Mouse (Mus musculus) kidney, adult 9 months (tissue): ENCODE results near the gene Dusp5.

Source experiments
- DNase-seq: peaks from one replicate; pipeline ENCODE4 v3.0.0; 2022

The Dusp5 gene

GRCm38 (mm10) chr19:53519549-53519948 lies 9.4 kb upstream of the Dusp5 start:
- no peak for DNase-seq

DNA sequence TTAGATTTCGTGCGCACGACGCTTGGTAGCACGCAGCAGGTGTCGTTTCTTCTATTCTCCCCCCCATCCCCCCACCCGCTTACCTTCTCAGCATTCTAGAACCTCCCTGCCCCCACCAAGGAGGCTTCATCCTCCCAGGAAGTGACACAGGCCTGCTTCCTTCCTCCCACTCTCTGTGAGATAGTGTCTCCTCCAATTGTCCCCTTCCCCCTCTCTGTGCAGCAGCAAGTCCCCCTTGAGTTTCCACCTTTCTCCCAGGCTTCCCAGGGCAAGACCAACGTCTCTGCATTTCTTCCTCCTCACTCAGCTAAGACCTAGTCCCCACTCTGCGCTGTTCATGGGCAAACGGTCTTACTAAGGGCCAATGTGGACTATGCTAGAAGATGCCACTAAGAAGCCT lies 8.9 kb upstream of the Dusp5 start:
- DNase-seq = no peak

- DNase-seq = no peak
These were observed 7.6 kb upstream of the Dusp5 start for GRCm38 (mm10) chr19:53521137-53521795.

DNA sequence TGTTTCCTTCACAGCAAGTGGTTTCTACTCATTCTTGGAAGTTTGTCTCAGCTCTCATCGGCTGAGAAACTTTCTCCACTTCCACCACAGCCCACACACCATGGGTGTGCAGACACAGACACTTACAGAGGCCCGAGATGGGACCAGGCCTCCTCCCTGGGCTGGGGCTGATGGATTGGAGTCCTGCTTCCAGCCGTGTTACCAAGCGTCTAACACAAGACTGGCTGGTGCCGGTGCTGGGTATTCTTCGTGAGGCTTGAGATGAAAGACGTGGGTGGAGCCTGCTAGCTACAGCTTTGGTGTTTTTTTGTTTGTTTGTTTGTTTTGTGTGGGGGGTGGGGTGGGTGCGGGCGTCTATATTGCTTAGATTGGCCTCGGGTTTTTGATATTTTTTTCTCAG lies 1.4 kb upstream of the Dusp5 start:
- no peak for DNase-seq

DNA sequence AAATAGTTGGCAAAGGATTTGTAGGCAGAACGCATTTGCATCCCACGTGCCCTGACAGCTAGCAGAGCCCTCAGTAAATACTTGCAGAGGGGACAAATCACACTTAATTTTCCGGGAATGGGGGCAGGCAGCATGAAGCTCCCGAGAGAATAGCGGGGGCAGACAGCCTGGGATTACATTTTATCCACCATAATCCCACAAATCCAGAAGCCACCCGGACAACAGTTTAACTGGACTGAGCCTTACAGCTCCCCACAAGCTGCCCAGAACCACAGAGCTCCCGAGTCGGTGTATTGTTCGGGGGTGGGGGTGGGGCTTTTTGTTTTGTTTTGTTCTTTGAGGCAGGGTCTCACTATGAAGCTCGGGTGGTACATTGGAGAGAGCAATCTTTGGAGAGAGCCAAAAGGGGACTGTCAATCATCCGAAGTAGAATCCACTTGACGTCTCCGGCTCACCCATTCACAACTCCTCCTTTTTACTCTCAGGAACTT lies 733 bp upstream of the Dusp5 start:
- DNase-seq = no peak

- DNase-seq = no peak
These were observed 471 bp downstream of the Dusp5 start for GRCm38 (mm10) chr19:53529455-53529704.

DNA sequence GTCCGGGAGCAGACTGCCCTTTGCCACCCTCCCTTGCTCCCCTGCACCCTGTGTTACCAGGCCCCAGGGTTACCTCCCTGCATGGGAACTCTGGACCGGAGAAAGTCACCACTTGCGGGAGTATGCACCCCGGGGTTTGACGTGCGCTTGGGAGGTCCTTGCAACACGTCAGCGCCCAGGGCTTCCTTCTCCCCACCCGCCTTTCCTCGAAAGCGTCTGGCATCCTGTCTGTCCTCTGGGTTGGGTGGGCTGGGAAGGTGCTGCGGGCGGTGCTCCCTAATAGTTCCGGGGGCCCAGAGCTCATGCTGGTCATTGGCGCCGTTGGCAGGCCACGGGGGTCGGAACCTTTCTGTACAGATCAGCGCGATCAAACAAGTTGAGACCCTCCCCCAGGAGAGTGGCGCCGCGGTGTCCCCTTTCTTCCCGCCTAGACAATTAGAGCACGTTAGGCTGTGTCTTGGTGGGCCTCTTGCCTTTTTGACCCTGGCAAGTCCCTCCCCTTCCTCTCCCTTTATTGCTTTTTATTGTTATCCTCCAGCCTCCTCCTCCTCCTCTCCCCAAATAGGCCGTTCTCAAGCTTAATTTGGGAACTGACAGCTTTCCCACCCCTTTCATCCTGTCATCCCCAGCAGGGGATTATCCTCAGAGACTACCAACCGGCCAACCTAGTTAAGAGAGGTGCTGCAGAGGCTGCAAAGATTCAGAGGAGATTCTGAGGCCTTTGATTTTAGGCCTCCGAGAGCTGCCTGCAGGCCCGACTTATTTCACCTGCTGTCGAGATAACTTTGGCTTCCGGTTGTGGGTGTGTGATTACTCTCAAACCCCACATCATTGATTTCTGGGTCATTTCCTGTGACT lies 1.0 kb downstream of the Dusp5 start:
- DNase-seq = peak; percentile 47

DNA sequence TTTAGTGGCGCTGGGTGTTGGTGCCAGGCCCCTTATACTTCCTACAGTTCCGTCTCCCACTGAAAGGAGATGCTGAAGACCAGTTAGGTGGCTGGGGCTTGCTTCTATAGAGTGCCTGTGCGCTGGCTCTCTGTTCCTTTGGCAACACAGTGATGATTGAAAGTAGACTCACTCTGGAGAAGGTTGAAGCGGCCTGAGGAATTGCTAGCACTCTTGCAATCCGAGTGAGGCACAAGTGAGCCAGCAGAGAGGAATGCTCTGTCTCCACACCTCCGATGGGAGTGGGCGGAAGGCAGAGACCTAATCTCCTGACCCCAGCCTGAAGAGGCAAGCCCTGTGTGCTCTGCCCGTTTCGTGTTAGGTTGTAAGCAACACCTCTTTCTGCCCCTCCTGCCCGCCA lies 2.5 kb downstream of the Dusp5 start:
- no peak for DNase-seq

GRCm38 (mm10) chr19:53532021-53532420 lies 3.1 kb downstream of the Dusp5 start:
- DNase-seq = no peak

DNA sequence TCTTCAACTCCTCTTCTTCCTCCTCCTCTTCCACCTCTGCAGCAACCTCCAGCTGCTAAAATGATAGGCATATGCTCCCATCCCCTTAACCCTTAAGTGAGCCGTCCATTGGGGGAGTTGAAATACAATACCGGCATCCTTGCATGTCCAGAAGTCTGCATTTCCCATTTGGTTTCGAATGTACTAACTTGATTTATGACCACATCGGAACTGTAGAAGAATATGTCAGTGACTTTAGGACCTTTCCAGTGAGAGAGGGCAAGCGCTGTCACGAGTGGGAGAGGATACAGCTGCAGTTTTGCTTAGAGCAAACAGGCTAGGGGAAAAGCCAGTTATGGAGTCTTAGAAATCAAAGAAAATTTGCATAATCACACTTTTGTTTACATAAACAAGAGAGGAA lies 3.8 kb downstream of the Dusp5 start:
- DNase-seq = no peak

- DNase-seq = no peak
These were observed 4.3 kb downstream of the Dusp5 start for GRCm38 (mm10) chr19:53533236-53533635.

DNA sequence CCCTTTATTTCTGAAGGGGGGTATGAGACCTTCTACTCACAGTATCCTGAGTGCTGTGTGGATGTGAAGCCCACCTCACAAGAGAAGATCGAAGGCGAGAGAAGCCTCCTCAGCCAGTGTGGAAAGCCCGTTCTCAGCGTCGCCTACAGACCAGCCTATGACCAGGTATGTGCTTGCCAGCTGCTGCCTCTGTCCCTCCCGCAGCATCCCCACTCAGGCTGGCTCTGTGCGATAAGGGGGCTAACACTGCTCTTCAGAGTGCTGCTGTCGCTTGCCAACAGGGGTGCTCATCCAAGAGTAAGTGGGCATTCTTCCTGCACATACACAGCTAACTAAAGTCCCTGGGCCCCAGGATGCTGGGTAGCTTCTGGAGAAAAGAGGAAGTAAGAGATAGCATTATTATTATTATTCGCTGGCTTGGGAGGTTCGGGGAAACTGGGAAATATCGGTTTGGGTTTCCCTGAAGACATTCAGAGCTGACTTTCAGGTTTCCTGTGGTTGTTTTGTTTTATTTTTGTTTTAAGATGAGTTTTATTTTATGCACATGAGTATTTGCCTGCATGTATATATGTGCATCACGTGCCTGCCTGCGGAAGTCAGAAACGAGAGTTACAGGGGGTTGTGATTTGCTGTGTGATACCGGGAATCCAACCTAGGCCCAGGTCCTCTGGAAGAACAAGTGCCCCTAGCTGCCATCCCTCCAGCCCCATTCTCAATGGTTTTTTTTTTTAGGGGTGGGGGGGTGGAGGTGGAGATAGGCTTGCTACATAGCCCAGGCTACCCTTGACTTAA lies 5.1 kb downstream of the Dusp5 start:
- no peak for DNase-seq

GRCm38 (mm10) chr19:53534757-53535410 lies 6.0 kb downstream of the Dusp5 start:
- no peak for DNase-seq

DNA sequence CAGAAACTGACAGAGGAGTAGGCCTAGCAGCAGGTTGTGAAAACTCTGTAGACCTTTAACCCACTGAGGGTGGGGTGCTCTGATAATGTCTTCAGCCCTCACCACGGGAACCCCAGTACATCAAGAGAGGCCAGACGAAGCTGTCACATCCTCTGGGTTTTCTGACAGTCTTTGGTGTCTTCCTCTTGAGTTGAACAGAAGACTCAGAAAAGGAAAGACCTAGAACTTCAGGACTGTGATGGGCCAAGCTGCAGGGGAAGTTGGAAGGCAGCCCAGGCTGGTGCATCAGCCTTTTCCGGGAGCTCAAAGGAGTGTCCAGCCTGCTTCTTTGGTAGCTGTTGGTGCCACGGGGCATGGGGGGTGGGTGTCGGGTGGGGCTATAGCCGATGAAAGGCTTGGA lies 6.5 kb downstream of the Dusp5 start:
- no peak for DNase-seq

GRCm38 (mm10) chr19:53536251-53536650 lies 7.3 kb downstream of the Dusp5 start:
- no peak for DNase-seq

GRCm38 (mm10) chr19:53536731-53537666 lies 8.1 kb downstream of the Dusp5 start:
- no peak for DNase-seq

GRCm38 (mm10) chr19:53538024-53538423 lies 9.1 kb downstream of the Dusp5 start:
- no peak for DNase-seq

DNA sequence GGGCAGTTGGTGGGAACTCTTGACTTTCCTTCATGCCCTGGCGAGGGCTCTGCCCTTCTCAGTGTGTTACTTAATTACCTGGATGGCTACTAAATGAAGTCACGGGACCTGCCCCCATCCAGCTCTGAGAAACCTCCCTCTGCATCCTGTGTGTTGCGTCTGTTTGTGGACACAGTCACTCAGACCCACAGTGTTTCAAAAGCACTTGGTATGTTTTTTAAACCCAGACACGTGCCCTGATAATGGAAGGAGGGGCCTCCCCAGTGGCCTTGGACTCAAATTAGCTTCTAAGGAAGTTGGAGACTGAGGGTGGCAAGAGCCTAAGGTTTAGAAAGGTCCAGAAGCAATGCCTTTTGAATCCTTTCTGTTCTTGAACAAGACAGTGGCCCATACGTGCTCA lies 9.9 kb downstream of the Dusp5 start:
- peak; percentile 45 for DNase-seq

DNA sequence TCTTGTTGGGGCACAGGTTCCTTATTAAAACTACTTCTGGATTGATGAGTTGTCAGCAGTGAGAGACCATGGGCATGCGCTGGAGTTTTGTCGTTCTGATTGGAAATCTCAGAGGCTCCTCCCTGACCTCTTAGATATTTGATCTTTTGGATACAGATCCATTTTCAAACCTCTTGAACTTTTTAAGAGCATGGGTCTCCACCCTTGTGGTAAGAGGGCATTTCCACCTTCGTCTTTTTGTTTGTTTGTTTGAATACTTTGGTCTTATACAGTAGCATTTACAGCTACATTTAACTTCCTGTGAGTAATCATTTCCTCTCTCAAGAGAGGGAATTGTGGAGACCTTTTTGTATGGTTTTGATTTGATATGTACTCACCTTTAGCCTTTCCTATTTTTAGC lies 10.4 kb downstream of the Dusp5 start:
- no peak for DNase-seq

GRCm38 (mm10) chr19:53543602-53544001 lies 14.7 kb downstream of the Dusp5 start:
- DNase-seq = no peak

- no peak for DNase-seq
These were observed 16.1 kb downstream of the Dusp5 start for GRCm38 (mm10) chr19:53544923-53545561.

DNA sequence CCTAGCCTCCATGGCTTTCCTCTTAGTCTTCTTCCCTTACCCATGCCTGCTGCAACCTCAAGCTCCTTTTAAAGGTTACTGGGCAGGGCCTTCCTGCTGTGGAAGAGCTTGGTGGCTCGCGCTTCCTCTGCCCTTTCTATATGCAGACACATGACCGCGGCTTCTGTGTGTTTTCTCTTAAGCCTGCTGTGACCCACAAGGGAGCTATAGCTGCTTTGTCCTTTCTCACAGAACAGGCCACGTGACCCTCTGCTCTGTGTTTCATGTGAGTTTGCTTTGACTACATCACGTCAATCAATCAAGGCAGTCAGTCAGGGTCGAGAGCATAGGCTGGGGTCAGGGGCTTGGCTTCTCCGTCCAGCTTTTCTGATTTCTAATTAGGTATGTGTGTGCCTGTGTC lies 18.7 kb downstream of the Dusp5 start:
- DNase-seq = no peak
